Comparison of ENCODE assay signal across 35 mouse cellular contexts in the genomic region with DNA sequence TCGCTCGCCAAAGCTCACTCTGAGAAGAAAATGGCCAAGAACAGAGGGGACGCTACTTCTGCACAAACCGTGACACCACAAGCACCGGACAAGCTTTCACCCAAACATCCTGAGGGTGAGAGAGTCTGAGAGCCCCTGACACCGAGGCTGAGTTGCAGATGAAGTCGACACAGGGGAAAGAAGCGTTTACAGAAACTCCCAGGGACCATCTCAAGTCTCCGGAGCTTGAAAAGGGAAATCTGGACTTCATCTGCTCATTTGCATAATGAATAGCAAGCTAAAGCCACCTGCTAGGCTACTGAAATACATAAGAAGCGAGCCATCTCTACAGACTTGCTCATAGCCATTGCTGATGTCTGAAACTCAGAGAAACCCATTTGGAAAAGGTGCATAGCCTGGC.
"Had no signal": no experiment of that assay in that cellular context is flagged by ENCODE, and none has a peak within 500 bp of the region (broad histone marks: within the 10 kb centered on the region; RNA-seq: fewer than 3 reads in every experiment).

No protein-coding gene starts in this region.

- H3K9me3 ChIP-seq: heart, embryonic 10.5 days; heart, embryonic 12.5 days; heart, embryonic 13.5 days; heart, embryonic 15.5 days; hindbrain, embryonic 10.5 days; hindbrain, embryonic 12.5 days; hindbrain, embryonic 13.5 days; hindbrain, embryonic 15.5 days; intestine, embryonic 15.5 days; kidney, embryonic 15.5 days had no signal

- H3K4me2 ChIP-seq: heart, embryonic 11.5 days; heart, embryonic 12.5 days; heart, embryonic 13.5 days; heart, embryonic 15.5 days; hindbrain, embryonic 12.5 days; hindbrain, embryonic 13.5 days; hindbrain, embryonic 14.5 days; hindbrain, embryonic 15.5 days; intestine, embryonic 15.5 days; kidney, embryonic 15.5 days had no signal

- DNase-seq: heart, postnatal 10 days; heart, postnatal 14 days; heart, postnatal 36 days; heart, postnatal 4 days; kidney, adult 11 months; kidney, adult 18-20 months; kidney, adult 2 months; kidney, adult 8-10 months; kidney, adult 9 months; kidney, postnatal 10 days; kidney, postnatal 14 days; kidney, postnatal 25 days; kidney, postnatal 36 days; kidney, postnatal 4 days; layer of hippocampus, adult 9-11 months; layer of hippocampus, postnatal 36 days had no signal

- H3K4me3 ChIP-seq: heart, embryonic 10.5 days; heart, embryonic 12.5 days; heart, embryonic 13.5 days; heart, embryonic 15.5 days; hindbrain, embryonic 10.5 days; hindbrain, embryonic 12.5 days; hindbrain, embryonic 13.5 days; hindbrain, embryonic 15.5 days; intestine, embryonic 15.5 days; kidney, embryonic 15.5 days; layer of hippocampus, adult 2 months; left cerebral cortex, adult 2 months had no signal

- H3K9ac ChIP-seq: heart, embryonic 12.5 days; heart, embryonic 13.5 days; heart, embryonic 15.5 days; hindbrain, embryonic 12.5 days; hindbrain, embryonic 13.5 days; hindbrain, embryonic 14.5 days; hindbrain, embryonic 15.5 days; intestine, embryonic 15.5 days; kidney, embryonic 15.5 days had no signal

- H3K27ac ChIP-seq: heart, embryonic 10.5 days; heart, embryonic 13.5 days; heart, embryonic 15.5 days; hindbrain, embryonic 10.5 days; hindbrain, embryonic 12.5 days; hindbrain, embryonic 13.5 days; hindbrain, embryonic 14.5 days; hindbrain, embryonic 15.5 days; hindbrain, postnatal 0 days; intestine, embryonic 15.5 days; kidney, embryonic 15.5 days; kidney, postnatal 0 days; layer of hippocampus, adult 2 months; left cerebral cortex, adult 2 months had no signal

- H3K27me3 ChIP-seq: heart, embryonic 12.5 days; heart, embryonic 13.5 days; heart, embryonic 15.5 days; hindbrain, embryonic 12.5 days; hindbrain, embryonic 13.5 days; hindbrain, embryonic 15.5 days; intestine, embryonic 15.5 days; kidney, embryonic 15.5 days had no signal

- ATAC-seq: hindbrain, embryonic 16.5 days; hindbrain, postnatal 0 days; intestine, embryonic 15.5 days; intestine, embryonic 16.5 days; intestine, postnatal 0 days had no signal

- H3K4me1 ChIP-seq: hindbrain, embryonic 15.5 days had no signal
